Mouse (Mus musculus): ENCODE data around the gene Mrap2.

- TF ChIP-seq CTCF (IDR thresholded peaks at IDR 0.05; ENCODE audit: low read depth), result no peak
- no peak for TF ChIP-seq EP300 (IDR thresholded peaks at IDR 0.05; ENCODE audit: low read depth)
Observed at GRCm38 (mm10) chr9:87135765-87136558, 8.1 kb upstream of the Mrap2 start.
